Mouse (Mus musculus): Measurements from ENCODE around the gene Mrpl41. TPM values are rescaled to one million over a fixed set of nuclear protein-coding genes. Genes with fewer than 3 reads are reported as not detected.

Mrpl41 gene
- polyA plus RNA-seq, 1 experiment from 2014 or later: 130 TPM

GRCm38 (mm10) chr2:24927810-24928479 lies 47.0 kb downstream of the Mrpl41 start:
- Histone ChIP-seq H3K27me3 (ENCODE audit: control insufficient read depth, insufficient read depth, low read length) (no peaks in the 10 kb centered on the region), H3K4me2 (ENCODE audit: low read depth, low read length, severe bottlenecking) (no peak overlapping the region), H3K27ac (ENCODE audit: low read depth, low read length) (no peak overlapping the region), H3K9ac (ENCODE audit: low read length) (no peak overlapping the region), H3K4me3 (ENCODE audit: low read depth, low read length) (no peak overlapping the region), H3K36me3 (ENCODE audit: control insufficient read depth, insufficient read depth, low read length) (no peaks in the 10 kb centered on the region), H3K4me1 (replicated peaks; ENCODE audit: control insufficient read depth, insufficient read depth, low read length) (no peaks in the 10 kb centered on the region), H3K9me3 (ENCODE audit: control insufficient read depth, low read length) (no peaks in the 10 kb centered on the region)
- DNase-seq (ENCODE audit: low spot score): no peak
- no peak for ATAC-seq (replicated peaks; ENCODE audit: low FRiP score)
- WGBS: 66% methylated on average over 4 of the region's 4 CpGs

- DNase-seq (ENCODE audit: low spot score) (no peak), ATAC-seq (replicated peaks; ENCODE audit: low FRiP score) (no peak)
- 82% methylated on average over 7 of the region's 7 CpGs for WGBS
- no peak overlapping the region for H3K27ac ChIP-seq (ENCODE audit: low read depth, low read length)
- no peaks in the 10 kb centered on the region for H3K27me3 ChIP-seq (ENCODE audit: control insufficient read depth, insufficient read depth, low read length)
- no peaks in the 10 kb centered on the region for H3K36me3 ChIP-seq (ENCODE audit: control insufficient read depth, insufficient read depth, low read length)
- no peaks in the 10 kb centered on the region for H3K9me3 ChIP-seq (ENCODE audit: control insufficient read depth, low read length)
- no peak overlapping the region for H3K9ac ChIP-seq (ENCODE audit: low read length)
- no peak overlapping the region for H3K4me2 ChIP-seq (ENCODE audit: low read depth, low read length, severe bottlenecking)
- no peak overlapping the region for H3K4me3 ChIP-seq (ENCODE audit: low read depth, low read length)
- H3K4me1 ChIP-seq (replicated peaks; ENCODE audit: control insufficient read depth, insufficient read depth, low read length): no peaks in the 10 kb centered on the region
These were observed 47.9 kb downstream of the Mrpl41 start for GRCm38 (mm10) chr2:24926965-24927358.

GRCm38 (mm10) chr2:24926345-24926964 lies 48.4 kb downstream of the Mrpl41 start:
- DNase-seq (ENCODE audit: low spot score): no peak
- WGBS: 85% methylated on average over 9 of the region's 9 CpGs
- no peaks in the 10 kb centered on the region for H3K4me1 ChIP-seq (replicated peaks; ENCODE audit: control insufficient read depth, insufficient read depth, low read length)
- no peak overlapping the region for H3K4me2 ChIP-seq (ENCODE audit: low read depth, low read length, severe bottlenecking)
- no peak for ATAC-seq (replicated peaks; ENCODE audit: low FRiP score)
- H3K9me3 ChIP-seq (ENCODE audit: control insufficient read depth, low read length): no peaks in the 10 kb centered on the region
- H3K4me3 ChIP-seq (ENCODE audit: low read depth, low read length): no peak overlapping the region
- no peak overlapping the region for H3K27ac ChIP-seq (ENCODE audit: low read depth, low read length)
- no peaks in the 10 kb centered on the region for H3K36me3 ChIP-seq (ENCODE audit: control insufficient read depth, insufficient read depth, low read length)
- no peaks in the 10 kb centered on the region for H3K27me3 ChIP-seq (ENCODE audit: control insufficient read depth, insufficient read depth, low read length)
- no peak overlapping the region for H3K9ac ChIP-seq (ENCODE audit: low read length)

- H3K4me3 ChIP-seq (ENCODE audit: low read depth, low read length): no peak overlapping the region
- DNase-seq (ENCODE audit: low spot score): no peak
- no peak overlapping the region for H3K27ac ChIP-seq (ENCODE audit: low read depth, low read length)
- no peaks in the 10 kb centered on the region for H3K27me3 ChIP-seq (ENCODE audit: control insufficient read depth, insufficient read depth, low read length)
- H3K9ac ChIP-seq (ENCODE audit: low read length): no peak overlapping the region
- H3K36me3 ChIP-seq (ENCODE audit: control insufficient read depth, insufficient read depth, low read length): no peaks in the 10 kb centered on the region
- H3K9me3 ChIP-seq (ENCODE audit: control insufficient read depth, low read length): no peaks in the 10 kb centered on the region
- ATAC-seq (replicated peaks; ENCODE audit: low FRiP score): no peak
- H3K4me2 ChIP-seq (ENCODE audit: low read depth, low read length, severe bottlenecking): no peak overlapping the region
- no peaks in the 10 kb centered on the region for H3K4me1 ChIP-seq (replicated peaks; ENCODE audit: control insufficient read depth, insufficient read depth, low read length)
- 84% methylated on average over 8 of the region's 8 CpGs for WGBS
These were observed 49.6 kb downstream of the Mrpl41 start for GRCm38 (mm10) chr2:24925284-24925683.

Small RNAs within 50 kb of the gene (microRNA-seq; reads per million reads assigned to microRNA genes)
- gene Gm22875 (ENCODE audit: insufficient number of aligned reads): not detected

Other genes starting within 250 kb of the Mrpl41 start
- gene Cacna1b, start 211.9 kb downstream of the Mrpl41 start, polyA plus RNA-seq (2014; fragmentation: Nextera tagmentation; extraction: Ambion mirVana): 1.6 and 1.8 TPM in 2 replicates
- gene Ehmt1, start 55.5 kb downstream of the Mrpl41 start, polyA plus RNA-seq (2014; fragmentation: Nextera tagmentation; extraction: Ambion mirVana): 123 and 130 TPM in 2 replicates
- gene Arrdc1, start 39.8 kb downstream of the Mrpl41 start, polyA plus RNA-seq (2014; fragmentation: Nextera tagmentation; extraction: Ambion mirVana): 14.1 and 16.8 TPM in 2 replicates
- 38.2 and 40.1 TPM in 2 replicates for gene Zmynd19, start 25.3 kb downstream of the Mrpl41 start, polyA plus RNA-seq (2014; fragmentation: Nextera tagmentation; extraction: Ambion mirVana)
- gene Dph7, start 12.7 kb downstream of the Mrpl41 start, polyA plus RNA-seq (2014; fragmentation: Nextera tagmentation; extraction: Ambion mirVana): 32.4 and 34.6 TPM in 2 replicates
- 3.3 and 4.5 TPM in 2 replicates for gene Pnpla7, start 935 bp upstream of the Mrpl41 start, polyA plus RNA-seq (2014; fragmentation: Nextera tagmentation; extraction: Ambion mirVana)
- gene Nsmf, start 79.3 kb upstream of the Mrpl41 start, polyA plus RNA-seq (2014; fragmentation: Nextera tagmentation; extraction: Ambion mirVana): 68.0 and 81.2 TPM in 2 replicates
- gene Entpd8, start 105.2 kb upstream of the Mrpl41 start, polyA plus RNA-seq (2014; fragmentation: Nextera tagmentation; extraction: Ambion mirVana): not detected in 2 replicates
- gene Noxa1, start 120.1 kb upstream of the Mrpl41 start, polyA plus RNA-seq (2014; fragmentation: Nextera tagmentation; extraction: Ambion mirVana): 0.31 TPM in 1 of 2 replicates, not detected in the other
- 63.6 and 72.1 TPM in 2 replicates for gene Nrarp, start 205.7 kb upstream of the Mrpl41 start, polyA plus RNA-seq (2014; fragmentation: Nextera tagmentation; extraction: Ambion mirVana)
- 1.3 and 1.5 TPM in 2 replicates for gene Tor4a, start 221.8 kb upstream of the Mrpl41 start, polyA plus RNA-seq (2014; fragmentation: Nextera tagmentation; extraction: Ambion mirVana)
- gene Nelfb, start 236.4 kb upstream of the Mrpl41 start, polyA plus RNA-seq (2014; fragmentation: Nextera tagmentation; extraction: Ambion mirVana): 110 TPM in 2 replicates
- not detected in 2 replicates for gene Stpg3, start 239.5 kb upstream of the Mrpl41 start, polyA plus RNA-seq (2014; fragmentation: Nextera tagmentation; extraction: Ambion mirVana)
- 0.88 and 1.3 TPM in 2 replicates for gene Fam166a, start 243.6 kb upstream of the Mrpl41 start, polyA plus RNA-seq (2014; fragmentation: Nextera tagmentation; extraction: Ambion mirVana)
- 615 and 680 TPM in 2 replicates for gene Tubb4b, start 249.6 kb upstream of the Mrpl41 start, polyA plus RNA-seq (2014; fragmentation: Nextera tagmentation; extraction: Ambion mirVana)

Measured in forebrain, embryonic 11.5 days (tissue).